Mouse (Mus musculus) thymus, postnatal 10 days (tissue): ENCODE measurements around the gene Gpbar1.

Experiments
- DNase-seq, 2 experiments: peaks; one replicate each; pipeline ENCODE4 v3.0.0; 2021; ENCODE audit warnings: low spot score in 2 of 2

Gpbar1 gene

GRCm38 (mm10) chr1:74295456-74296171 is 17.3 kb downstream of the Gpbar1 start:
- no peak for DNase-seq

- DNase-seq, result no peak
Measured at GRCm38 (mm10) chr1:74296477-74296876, 18.1 kb downstream of the Gpbar1 start.

- DNase-seq, result no peak
Measured at GRCm38 (mm10) chr1:74297269-74297668, 18.9 kb downstream of the Gpbar1 start.

- DNase-seq, result no peak
Measured at GRCm38 (mm10) chr1:74298157-74298750, 19.9 kb downstream of the Gpbar1 start.

GRCm38 (mm10) chr1:74298996-74299395 is 20.6 kb downstream of the Gpbar1 start:
- DNase-seq, result no peak

- no peak for DNase-seq
Measured at GRCm38 (mm10) chr1:74300347-74301110, 22.2 kb downstream of the Gpbar1 start.

- no peak for DNase-seq
Measured at GRCm38 (mm10) chr1:74302229-74302628, 23.9 kb downstream of the Gpbar1 start.

- DNase-seq, result no peak
Measured at GRCm38 (mm10) chr1:74302835-74303234, 24.5 kb downstream of the Gpbar1 start.

- peak in 1 of 2 experiments; percentile 19 for DNase-seq
Measured at GRCm38 (mm10) chr1:74303509-74304338, 25.4 kb downstream of the Gpbar1 start.

- DNase-seq, result no peak
Measured at GRCm38 (mm10) chr1:74304339-74304790, 26.0 kb downstream of the Gpbar1 start.

- no peak for DNase-seq
Measured at GRCm38 (mm10) chr1:74304946-74305345, 26.6 kb downstream of the Gpbar1 start.

- DNase-seq, result no peak
Measured at GRCm38 (mm10) chr1:74305522-74305921, 27.2 kb downstream of the Gpbar1 start, which contains the start of gene Tmbim1. TSS of gene Tmbim1 (minus strand) at chr1:74305622.

- DNase-seq, result no peak
Measured at GRCm38 (mm10) chr1:74307146-74307545, 28.8 kb downstream of the Gpbar1 start.

- DNase-seq, result no peak
Measured at GRCm38 (mm10) chr1:74308001-74308964, 29.9 kb downstream of the Gpbar1 start.

- DNase-seq, result no peak
Measured at GRCm38 (mm10) chr1:74309767-74310166, 31.4 kb downstream of the Gpbar1 start.

GRCm38 (mm10) chr1:74313049-74313692 is 34.8 kb downstream of the Gpbar1 start:
- DNase-seq, result peak; percentile 55 to 76

GRCm38 (mm10) chr1:74314796-74315195 is 36.4 kb downstream of the Gpbar1 start:
- DNase-seq, result no peak

GRCm38 (mm10) chr1:74316114-74316827 is 37.9 kb downstream of the Gpbar1 start:
- no peak for DNase-seq

GRCm38 (mm10) chr1:74318711-74319110 is 40.4 kb downstream of the Gpbar1 start:
- DNase-seq, result no peak
